Mouse (Mus musculus): ENCODE data around the gene Akap12.

DNA sequence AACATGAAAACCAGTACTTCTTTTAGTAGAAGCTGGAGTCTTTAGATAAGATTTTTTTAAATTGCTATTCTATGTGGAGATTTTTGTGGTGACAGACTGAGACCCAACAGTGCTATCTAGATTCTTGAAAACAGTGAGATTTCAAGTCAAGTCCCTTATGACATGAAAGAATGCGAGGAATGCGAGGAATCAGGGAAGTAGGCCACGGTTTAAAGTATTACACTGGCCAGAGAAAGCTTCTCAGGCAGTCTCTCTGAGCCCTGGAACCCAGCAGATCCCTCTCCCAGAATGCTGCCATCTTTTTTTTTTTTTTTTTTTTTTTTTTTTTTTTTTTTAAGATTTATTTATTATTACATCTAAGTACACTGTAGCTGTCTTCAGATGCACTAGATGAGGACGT, 16.2 kb downstream of the Akap12 start:
- TF ChIP-seq EP300 (IDR thresholded peaks at IDR 0.05; ENCODE audit: insufficient read depth, low read depth, low read length) (no peak), CTCF (IDR thresholded peaks at IDR 0.05; ENCODE audit: low read depth, low read length) (no peak)
